Mouse (Mus musculus): Measurements from ENCODE around the gene Cfl1.

Cfl1 gene

DNA sequence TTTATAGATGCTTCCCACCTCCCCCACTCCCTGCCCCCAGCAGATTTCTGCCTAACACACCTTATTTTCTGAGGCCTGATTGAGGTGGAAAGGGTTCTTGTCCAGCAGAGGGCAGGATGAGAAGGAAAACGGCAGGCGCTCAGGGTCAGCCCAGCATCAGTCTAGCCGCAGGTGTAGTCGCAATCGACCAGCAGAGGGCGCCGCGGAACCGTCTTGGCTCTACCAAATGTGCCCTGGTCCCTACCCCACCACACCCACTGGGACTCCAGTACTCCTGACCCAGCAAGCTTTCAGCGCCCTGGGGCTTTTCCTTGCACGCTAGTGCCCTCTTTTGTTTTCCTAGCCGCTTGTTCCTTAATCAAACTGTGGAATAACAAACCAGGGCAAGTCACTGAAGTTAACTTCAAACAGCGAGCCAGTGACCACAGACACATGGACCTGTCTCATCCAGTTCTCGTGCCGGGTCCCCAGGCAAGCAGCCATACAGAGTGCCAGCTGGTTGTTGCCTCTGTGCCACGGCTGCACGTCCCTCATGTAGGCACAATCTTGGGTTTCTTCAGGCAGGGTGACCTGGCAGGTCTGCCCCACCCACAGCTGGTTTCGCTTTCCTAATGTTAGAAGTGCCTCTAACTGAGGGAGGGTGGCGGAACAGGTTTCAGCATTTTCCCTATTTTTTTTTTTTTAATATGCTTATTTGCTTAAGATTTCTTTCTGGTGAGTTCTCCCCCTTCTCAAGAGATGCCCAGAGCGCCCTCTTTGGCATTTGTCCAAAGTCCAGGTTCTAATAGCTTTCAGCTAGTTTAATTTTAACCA lies 39.3 kb downstream of the Cfl1 start:
- peak; percentile 91 for ATAC-seq (ENCODE audit: low TSS enrichment)

- ATAC-seq (ENCODE audit: low TSS enrichment), result no peak
Observed at GRCm38 (mm10) chr19:5530138-5530524, 39.9 kb downstream of the Cfl1 start.

DNA sequence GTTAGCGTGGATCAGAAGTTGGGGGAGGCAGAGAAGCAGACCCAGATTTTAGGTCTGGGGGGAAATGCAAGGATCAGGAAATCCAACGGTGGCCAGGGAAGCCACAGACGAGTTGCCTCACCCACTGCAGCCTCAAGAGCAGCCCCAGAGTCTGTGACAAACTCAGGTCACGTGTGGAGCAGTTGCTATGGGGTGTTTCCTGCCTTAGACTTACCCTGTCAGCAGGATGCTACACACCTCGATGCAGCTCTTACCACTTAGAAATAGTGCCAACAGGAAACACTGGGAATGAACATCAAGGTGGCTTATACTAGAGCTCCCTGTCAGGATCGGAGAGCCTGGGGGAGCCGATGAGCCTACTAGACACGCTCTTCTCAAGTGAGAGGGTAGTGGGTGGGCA lies 42.3 kb downstream of the Cfl1 start:
- ATAC-seq (ENCODE audit: low TSS enrichment), result no peak

GRCm38 (mm10) chr19:5538786-5539185 lies 48.5 kb downstream of the Cfl1 start:
- no peak for ATAC-seq (ENCODE audit: low TSS enrichment)

DNA sequence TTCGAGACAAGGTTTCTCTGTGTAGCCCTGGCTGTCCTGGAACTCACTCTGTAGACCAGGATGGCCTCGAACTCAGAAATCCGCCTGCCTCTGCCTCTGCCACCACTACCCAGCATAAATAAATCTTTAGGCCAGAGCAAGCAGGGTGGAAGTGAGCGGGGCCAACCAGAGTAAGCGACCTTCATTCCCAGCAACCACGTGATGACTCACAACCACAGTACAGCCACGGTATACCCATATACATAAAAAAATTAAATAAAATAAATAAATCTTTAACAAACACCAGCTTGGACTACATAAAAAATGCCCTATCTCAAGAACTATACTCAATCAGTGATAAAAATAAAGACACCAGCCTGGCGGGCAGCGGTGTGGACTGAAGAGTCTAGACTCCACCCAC lies 53.1 kb downstream of the Cfl1 start:
- no peak for ATAC-seq (ENCODE audit: low TSS enrichment)

DNA sequence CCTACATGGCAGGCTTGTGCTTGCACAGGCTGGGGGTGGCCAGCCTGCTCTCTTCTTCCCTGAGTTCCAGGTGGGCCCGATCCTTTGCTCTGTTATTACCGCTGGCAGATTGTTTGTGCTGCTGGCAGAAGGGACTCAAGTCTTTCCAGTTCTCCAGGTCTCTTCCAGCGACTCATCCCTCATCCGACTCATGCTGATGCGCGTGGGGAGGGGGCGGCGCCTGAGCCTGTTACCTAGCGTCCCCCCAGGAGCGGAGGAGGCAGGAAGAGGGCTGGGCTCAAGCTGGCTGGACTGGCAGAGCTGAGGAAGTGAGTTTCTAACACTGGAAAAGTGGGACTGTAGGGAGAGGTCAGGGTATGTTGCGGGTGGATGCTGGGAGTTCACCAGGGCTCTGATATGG lies 53.8 kb downstream of the Cfl1 start:
- ATAC-seq (ENCODE audit: low TSS enrichment), result no peak

All from frontal cortex, adult (tissue).